18 mouse cellular contexts compared by ENCODE assay signal in the genomic region with DNA sequence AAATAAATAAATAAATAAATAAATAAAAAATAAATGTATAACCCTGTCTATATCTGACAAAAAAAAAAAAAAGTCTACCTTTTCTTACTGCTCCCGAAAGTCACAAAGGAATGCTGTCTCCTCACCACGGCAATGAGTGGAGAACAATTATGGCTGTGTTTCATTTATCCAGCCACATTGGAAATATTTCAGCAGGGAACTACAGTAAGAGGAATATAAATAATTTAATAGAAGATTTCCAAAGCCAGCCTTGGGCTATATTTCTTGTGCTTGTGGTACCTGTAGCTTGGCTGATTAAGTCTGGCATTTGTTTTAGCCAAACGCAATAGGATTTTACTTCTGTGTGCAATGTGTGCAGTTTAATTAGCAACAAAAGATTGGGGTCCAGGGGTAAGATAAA.
"Had no signal": no experiment of that assay in that cellular context is flagged by ENCODE, and none has a peak within 500 bp of the region (broad histone marks: within the 10 kb centered on the region; RNA-seq: fewer than 3 reads in every experiment).

No protein-coding gene starts in this region.

- H3K4me3 ChIP-seq: liver, embryonic 13.5 days; liver, embryonic 15.5 days; lung, embryonic 15.5 days; megakaryocyte, embryonic 14.5 days; midbrain, embryonic 13.5 days; neural tube, embryonic 12.5 days; stomach, embryonic 15.5 days had no signal

- H3K4me2 ChIP-seq: liver, embryonic 13.5 days; liver, embryonic 15.5 days; lung, embryonic 15.5 days; midbrain, embryonic 13.5 days; neural tube, embryonic 12.5 days; stomach, embryonic 15.5 days had no signal

- H3K4me1 ChIP-seq: liver, embryonic 13.5 days; liver, embryonic 15.5 days; lung, embryonic 15.5 days; megakaryocyte, embryonic 14.5 days; midbrain, embryonic 13.5 days; neural tube, embryonic 12.5 days; stomach, embryonic 15.5 days had no signal

- H3K36me3 ChIP-seq: liver, embryonic 13.5 days; liver, embryonic 15.5 days; lung, embryonic 15.5 days; midbrain, embryonic 13.5 days; neural tube, embryonic 12.5 days; stomach, embryonic 15.5 days had no signal

- H3K27ac ChIP-seq: liver, embryonic 13.5 days; liver, embryonic 15.5 days; lung, embryonic 15.5 days; macrophage; midbrain, embryonic 13.5 days; neural tube, embryonic 12.5 days; stomach, embryonic 15.5 days; stomach, postnatal 0 days had no signal

- H3K9me3 ChIP-seq: liver, embryonic 13.5 days; liver, embryonic 15.5 days; lung, embryonic 15.5 days; megakaryocyte, embryonic 14.5 days; midbrain, embryonic 13.5 days; neural tube, embryonic 12.5 days; stomach, embryonic 15.5 days had no signal

- DNase-seq: liver, embryonic 13.5 days; liver, postnatal 0 days; lung, adult 2 months; lung, postnatal 14 days; lung, postnatal 36 days; right cerebral cortex, postnatal 14 days; thymus, adult 2 months; thymus, postnatal 25 days; thymus, postnatal 4 days had no signal

- H3K27me3 ChIP-seq: liver, embryonic 13.5 days; liver, embryonic 15.5 days; lung, embryonic 15.5 days; megakaryocyte, embryonic 14.5 days; midbrain, embryonic 13.5 days; neural tube, embryonic 12.5 days; stomach, embryonic 15.5 days had no signal

- H3K9ac ChIP-seq: liver, embryonic 13.5 days; liver, embryonic 15.5 days; liver, postnatal 0 days; lung, embryonic 15.5 days; midbrain, embryonic 13.5 days; neural tube, embryonic 12.5 days; stomach, embryonic 15.5 days had no signal

- ATAC-seq: liver, postnatal 0 days; lung, postnatal 0 days; midbrain, embryonic 13.5 days had no signal
